Mouse (Mus musculus): ENCODE results near the gene C130073F10Rik. TPM values are rescaled to one million over a fixed set of nuclear protein-coding genes. Genes with fewer than 3 reads are reported as not detected.
"Not testable (repeated sequence)": the region's sequence is repeated elsewhere in the genome, so short reads cannot be mapped to it uniquely, and the experiment has no call there.

C130073F10Rik gene
- not detected in 2 replicates for total RNA-seq (2015; ENCODE audit: low replicate concordance)
- total RNA-seq (2017; ENCODE audit: low replicate concordance): not detected in 2 replicates

DNA sequence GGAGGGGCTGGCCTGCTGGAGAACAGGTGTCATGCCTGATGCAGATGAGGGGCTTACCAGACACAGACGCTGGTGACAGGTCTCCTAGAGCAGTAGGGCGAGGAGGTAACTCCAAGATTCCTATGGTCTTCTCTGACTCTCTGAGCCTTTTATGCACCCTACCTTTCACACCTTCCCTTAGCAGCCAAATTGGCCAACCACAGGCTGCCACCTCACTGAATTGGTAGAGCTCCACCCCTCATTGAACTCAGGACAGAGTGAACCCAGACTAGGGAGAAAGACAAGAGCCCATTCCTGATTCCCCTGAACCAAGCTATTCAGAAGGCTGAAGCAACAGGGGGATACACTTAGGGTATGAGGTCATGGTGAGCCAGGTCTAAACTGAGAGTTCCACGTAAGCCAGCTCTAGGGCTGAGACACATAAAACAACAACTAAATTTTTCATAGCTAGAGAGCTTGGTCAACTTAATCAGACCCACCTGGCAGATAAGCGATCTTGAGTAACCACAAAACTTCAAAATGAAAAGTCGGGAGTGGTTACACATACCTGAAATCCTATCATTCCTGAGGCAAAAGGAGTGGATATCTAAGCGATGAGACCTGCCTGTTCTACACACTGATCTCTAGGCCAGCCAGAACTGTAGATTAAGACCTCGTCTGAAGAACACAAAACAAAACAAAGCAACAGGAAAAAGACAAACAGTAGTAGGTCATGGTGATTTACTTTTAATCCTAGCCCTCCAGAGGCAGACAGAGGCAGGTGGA is at the start of gene C130073F10Rik:
Gene C130073F10Rik, minus strand, starts transcription at position 134 of the 765 bp plus-strand sequence.
- ATAC-seq (replicated peaks; ENCODE audit: low FRiP score, poor library complexity, severe bottlenecking): no peak

DNA sequence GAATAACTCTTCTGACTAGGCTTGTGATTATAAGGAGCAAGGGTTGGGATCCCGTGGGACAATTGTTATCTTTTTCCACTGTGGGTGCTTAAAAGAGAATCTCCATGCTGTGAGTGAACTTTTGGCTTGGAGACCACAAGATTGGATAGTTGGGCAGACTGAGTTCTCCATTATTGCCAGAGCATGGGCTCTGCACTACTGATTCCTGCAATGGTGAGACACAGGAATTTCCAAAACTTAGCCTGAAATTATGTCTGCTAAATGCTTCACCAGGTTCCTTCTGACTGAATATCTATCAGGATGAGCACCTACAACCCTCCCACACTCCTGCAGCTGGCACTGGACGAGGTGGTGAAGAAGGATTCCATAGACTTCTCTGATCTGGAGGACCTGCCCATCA is 46.5 kb upstream of the C130073F10Rik start, which contains the start of gene Gm12794:
Gene Gm12794, plus strand, starts transcription at position 301 of the 400 bp plus-strand sequence.
- ATAC-seq (replicated peaks; ENCODE audit: low FRiP score, poor library complexity, severe bottlenecking): not testable (repeated sequence)

DNA sequence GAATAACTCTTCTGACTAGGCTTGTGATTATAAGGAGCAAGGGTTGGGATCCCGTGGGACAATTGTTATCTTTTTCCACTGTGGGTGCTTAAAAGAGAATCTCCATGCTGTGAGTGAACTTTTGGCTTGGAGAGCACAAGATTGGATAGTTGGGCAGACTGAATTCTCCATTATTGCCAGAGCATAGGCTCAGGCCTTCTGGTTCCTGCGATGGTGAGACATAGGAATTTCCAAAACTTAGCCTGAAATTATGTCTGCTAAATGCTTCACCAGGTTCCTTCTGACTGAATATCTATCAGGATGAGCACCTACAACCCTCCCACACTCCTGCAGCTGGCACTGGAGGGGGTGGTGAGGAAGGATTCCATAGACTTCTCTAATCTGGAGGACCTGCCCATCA is 15.2 kb upstream of the C130073F10Rik start, which contains the start of gene Gm12800:
Gene Gm12800, plus strand, starts transcription at position 301 of the 400 bp plus-strand sequence.
- ATAC-seq (replicated peaks; ENCODE audit: low FRiP score, poor library complexity, severe bottlenecking): not testable (repeated sequence)

DNA sequence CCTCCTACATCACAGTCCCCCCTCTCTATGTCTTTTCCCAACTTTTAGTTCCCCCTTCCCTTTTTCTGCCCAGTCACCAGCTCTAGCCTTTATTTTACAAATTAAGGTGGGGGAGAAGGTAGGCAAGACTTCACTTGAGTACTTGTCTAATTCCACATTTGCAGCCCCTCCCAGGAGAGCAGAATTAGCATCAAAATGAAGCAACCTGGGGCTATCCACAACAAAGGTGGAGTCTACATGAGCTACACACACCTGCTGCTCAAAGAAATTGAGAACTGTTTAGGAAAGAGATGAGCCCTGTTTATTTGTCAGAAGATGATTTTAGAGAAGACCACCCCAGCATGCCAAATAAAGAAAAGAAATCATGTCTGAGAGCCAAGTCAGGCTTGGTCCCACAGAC is 4.2 kb downstream of the C130073F10Rik start:
- no peak for ATAC-seq (replicated peaks; ENCODE audit: low FRiP score, poor library complexity, severe bottlenecking)

DNA sequence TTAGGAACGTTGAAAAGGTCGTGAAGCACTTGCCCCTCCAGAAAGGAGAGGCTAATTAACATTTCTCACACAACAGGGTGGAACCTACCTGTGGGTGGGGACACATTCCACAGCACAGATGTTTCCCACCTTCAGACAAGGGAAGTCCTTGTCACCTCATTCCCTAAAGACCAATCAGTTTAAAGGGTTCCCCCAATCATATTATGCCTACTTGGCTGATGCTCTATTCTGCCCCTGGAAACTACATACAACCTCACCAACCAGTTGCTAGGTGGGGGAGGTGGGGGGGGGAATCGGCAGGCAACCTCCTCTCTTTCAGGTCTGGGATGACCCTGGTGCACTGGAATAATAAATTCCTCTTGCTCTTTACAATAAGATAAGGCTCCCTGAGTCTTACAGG is 9.9 kb downstream of the C130073F10Rik start:
- ATAC-seq (replicated peaks; ENCODE audit: low FRiP score, poor library complexity, severe bottlenecking): no peak

DNA sequence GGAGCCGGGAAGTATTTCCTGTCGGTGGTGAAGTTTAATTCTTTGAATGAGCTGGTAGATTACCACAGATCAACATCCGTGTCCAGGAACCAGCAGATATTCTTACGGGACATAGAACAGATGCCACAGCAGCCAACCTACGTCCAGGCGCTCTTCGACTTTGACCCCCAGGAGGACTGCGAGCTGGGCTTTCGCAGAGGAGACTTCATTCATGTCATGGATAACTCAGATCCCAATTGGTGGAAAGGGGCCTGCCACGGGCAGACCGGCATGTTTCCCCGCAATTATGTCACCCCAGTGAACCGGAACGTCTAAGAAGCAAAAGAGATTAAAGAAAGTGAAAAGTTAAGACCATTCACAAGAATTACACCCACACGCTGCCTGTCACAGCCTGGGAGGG is 17.9 kb downstream of the C130073F10Rik start:
- not testable (repeated sequence) for ATAC-seq (replicated peaks; ENCODE audit: low FRiP score, poor library complexity, severe bottlenecking)

DNA sequence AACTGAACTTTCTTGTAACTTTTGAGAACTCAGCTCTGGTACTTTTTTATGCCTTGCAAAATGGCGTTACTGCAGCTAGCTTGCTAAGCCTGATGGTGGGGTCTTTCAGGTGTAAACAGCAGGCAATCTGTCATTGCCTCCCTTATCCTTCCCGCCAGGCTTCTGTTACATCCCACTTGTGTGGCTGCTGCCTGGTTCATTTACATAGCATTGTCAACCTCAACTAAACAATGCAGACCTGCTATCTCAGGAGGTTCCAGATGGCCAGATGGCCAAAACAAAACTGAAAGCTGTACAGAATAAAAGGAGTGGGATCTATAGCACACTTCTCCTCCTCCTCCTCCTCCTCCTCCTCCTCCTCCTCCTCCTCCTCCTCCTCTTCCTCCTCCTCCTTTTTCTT is 21.6 kb downstream of the C130073F10Rik start:
- not testable (repeated sequence) for ATAC-seq (replicated peaks; ENCODE audit: low FRiP score, poor library complexity, severe bottlenecking)

DNA sequence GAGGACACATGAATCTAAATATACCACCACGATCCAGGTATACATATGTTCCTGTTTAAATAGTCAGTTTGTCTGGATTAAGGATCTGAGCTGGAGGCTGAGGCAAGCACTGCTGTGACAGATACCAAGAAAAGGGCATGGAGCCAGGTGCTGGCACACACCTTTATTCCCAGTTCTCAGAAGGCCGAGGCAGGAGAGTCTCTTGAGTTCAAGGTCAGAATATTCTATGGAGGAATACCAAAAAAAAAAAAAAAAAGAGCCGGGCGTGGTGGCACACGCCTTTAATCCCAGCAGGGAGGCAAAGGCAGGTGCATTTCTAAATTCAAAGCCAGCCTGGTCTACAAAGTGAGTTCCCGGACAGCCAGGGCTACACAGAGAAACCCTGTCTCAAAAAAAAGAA is 31.3 kb downstream of the C130073F10Rik start:
- no peak for ATAC-seq (replicated peaks; ENCODE audit: low FRiP score, poor library complexity, severe bottlenecking)

DNA sequence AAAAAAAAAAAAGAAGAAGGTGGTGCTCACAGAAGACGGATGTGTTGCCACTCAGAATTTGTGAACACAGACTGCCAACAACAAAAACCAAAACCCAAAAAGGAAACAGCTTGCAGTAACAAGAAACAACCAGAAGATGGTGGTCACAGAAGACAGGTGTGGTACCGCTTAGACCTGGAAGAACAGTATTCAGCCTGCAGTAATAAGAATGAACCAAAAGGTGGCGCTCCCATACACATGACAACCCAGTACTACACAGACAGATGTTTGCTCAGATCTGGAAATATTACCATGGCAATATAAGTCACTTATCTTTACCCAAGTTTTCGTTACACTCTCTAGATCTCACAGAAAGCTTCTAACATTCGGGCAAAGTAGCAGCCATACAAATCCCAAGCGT is 32.7 kb downstream of the C130073F10Rik start:
- ATAC-seq (replicated peaks; ENCODE audit: low FRiP score, poor library complexity, severe bottlenecking): no peak

DNA sequence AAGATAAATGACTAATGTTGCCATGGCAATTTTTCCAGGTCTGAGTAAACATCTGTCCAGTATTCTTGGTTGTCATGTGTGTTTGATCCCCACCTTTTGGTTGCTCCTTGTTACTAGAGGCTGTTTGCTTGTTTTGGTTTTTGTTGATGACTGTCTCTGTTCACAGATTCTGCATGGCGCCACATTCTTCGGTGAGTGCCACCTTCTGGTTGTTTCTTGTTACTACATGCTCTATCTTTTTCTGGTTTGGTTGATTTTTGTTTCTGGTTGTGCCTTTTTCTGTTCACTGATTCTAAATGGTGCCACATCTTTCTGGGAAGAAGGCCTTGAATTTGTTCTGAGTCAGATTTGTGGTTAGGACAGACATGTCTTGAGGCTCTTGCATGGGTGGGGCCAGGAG is 42.7 kb downstream of the C130073F10Rik start:
- ATAC-seq (replicated peaks; ENCODE audit: low FRiP score, poor library complexity, severe bottlenecking): no peak

DNA sequence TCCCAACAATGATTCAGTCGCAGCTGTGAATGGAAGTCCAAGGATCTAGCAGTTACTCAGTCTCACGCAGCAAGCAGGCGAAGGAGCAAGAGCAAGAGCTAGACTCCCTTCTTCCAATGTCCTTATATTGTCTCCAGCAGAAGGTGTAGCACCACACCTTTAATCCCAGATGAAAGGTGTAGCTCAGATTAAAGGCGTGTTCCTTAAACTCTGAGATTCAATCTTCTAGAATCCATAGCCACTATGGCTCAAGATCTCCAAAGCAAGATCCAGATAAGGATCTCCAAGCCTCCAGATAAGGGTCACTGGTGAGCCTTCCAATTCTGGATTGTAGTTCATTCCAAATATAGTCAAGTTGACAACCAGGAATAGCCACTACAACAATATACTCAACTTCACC is 49.7 kb downstream of the C130073F10Rik start, which contains the start of gene B020004J07Rik:
Gene B020004J07Rik, minus strand, starts transcription at position 101 of the 400 bp plus-strand sequence.
- ATAC-seq (replicated peaks; ENCODE audit: low FRiP score, poor library complexity, severe bottlenecking): not testable (repeated sequence)

Other genes starting within 250 kb of the C130073F10Rik start
- gene Leprot, start 246.1 kb downstream of the C130073F10Rik start, total RNA-seq (2015; ENCODE audit: low replicate concordance): 39.0 and 44.3 TPM in 2 replicates
- 44.6 and 63.9 TPM in 2 replicates for gene Leprot, start 246.1 kb downstream of the C130073F10Rik start, total RNA-seq (2017; ENCODE audit: low replicate concordance)
- 1.3 and 3.2 TPM in 2 replicates for gene Lepr, start 176.4 kb downstream of the C130073F10Rik start, total RNA-seq (2015; ENCODE audit: low replicate concordance)
- gene Lepr, start 176.4 kb downstream of the C130073F10Rik start, total RNA-seq (2017; ENCODE audit: low replicate concordance): 2.8 and 4.1 TPM in 2 replicates
- not detected in 2 replicates for gene B020004J07Rik, start 49.8 kb downstream of the C130073F10Rik start, total RNA-seq (2015; ENCODE audit: low replicate concordance)
- gene B020004J07Rik, start 49.8 kb downstream of the C130073F10Rik start, total RNA-seq (2017; ENCODE audit: low replicate concordance): not detected in 2 replicates
- not detected in 2 replicates for gene Gm12800, start 15.3 kb upstream of the C130073F10Rik start, total RNA-seq (2015; ENCODE audit: low replicate concordance)
- gene Gm12800, start 15.3 kb upstream of the C130073F10Rik start, total RNA-seq (2017; ENCODE audit: low replicate concordance): not detected in 2 replicates
- gene Gm12794, start 46.6 kb upstream of the C130073F10Rik start, total RNA-seq (2015; ENCODE audit: low replicate concordance): not detected in 2 replicates
- not detected in 2 replicates for gene Gm12794, start 46.6 kb upstream of the C130073F10Rik start, total RNA-seq (2017; ENCODE audit: low replicate concordance)
- not detected in 2 replicates for gene Gm12790, start 87.3 kb upstream of the C130073F10Rik start, total RNA-seq (2015; ENCODE audit: low replicate concordance)
- not detected in 2 replicates for gene Gm12790, start 87.3 kb upstream of the C130073F10Rik start, total RNA-seq (2017; ENCODE audit: low replicate concordance)
- not detected in 2 replicates for gene Gm12789, start 92.8 kb upstream of the C130073F10Rik start, total RNA-seq (2015; ENCODE audit: low replicate concordance)
- gene Gm12789, start 92.8 kb upstream of the C130073F10Rik start, total RNA-seq (2017; ENCODE audit: low replicate concordance): not detected in 2 replicates
- gene Pde4b, start 193.8 kb upstream of the C130073F10Rik start, total RNA-seq (2015; ENCODE audit: low replicate concordance): 6.8 and 14.7 TPM in 2 replicates
- 3.2 and 5.4 TPM in 2 replicates for gene Pde4b, start 193.8 kb upstream of the C130073F10Rik start, total RNA-seq (2017; ENCODE audit: low replicate concordance)

Measured in erythroid progenitor cell, adult 5-6 weeks (primary cell).